Mouse (Mus musculus): ENCODE measurements around the gene Sorcs1.

- TF ChIP-seq MYOG (IDR thresholded peaks at IDR 0.05; ENCODE audit: control insufficient read depth, extremely low read depth, insufficient read length) (no peak), CTCF (IDR thresholded peaks at IDR 0.05; ENCODE audit: control insufficient read depth, insufficient read depth, insufficient read length) (no peak), CEBPB (IDR thresholded peaks at IDR 0.05; ENCODE audit: low read depth) (no peak)
These were observed 213.6 kb downstream of the Sorcs1 start for GRCm38 (mm10) chr19:50464811-50465210.

All from C2C12 (cell line).